Mouse (Mus musculus) ES-Bruce4 (cell line): Measurements from ENCODE around the gene Atp8b3.

Source experiments
- CTCF ChIP-seq: IDR thresholded peaks from one replicate; pipeline ENCODE4 v1.8.1; 2011; ENCODE audit warnings: low read depth, low read length
- EP300 ChIP-seq: IDR thresholded peaks from 2 replicates; pipeline ENCODE4 v1.6.1; 2011; ENCODE audit warnings: low read depth, low read length; ENCODE audit not compliant: insufficient read depth
- POLR2A ChIP-seq: IDR thresholded peaks from one replicate; pipeline ENCODE4 v1.8.1; 2011; ENCODE audit warnings: low read length; ENCODE audit not compliant: insufficient read depth

- TF ChIP-seq EP300 (no peak), CTCF (no peak), POLR2A (no peak)
Measured at GRCm38 (mm10) chr10:80532783-80533182, 6.1 kb downstream of the Atp8b3 start.
